Comparison of ENCODE assay signal across 9 mouse cellular contexts in genomic region chr6:55803991-55804680, GRCm38 (mm10). TPM values are rescaled to one million over a fixed set of nuclear protein-coding genes. Genes with fewer than 3 reads are reported as not detected.
A peak's percentile ranks its signal among the peaks of the same experiment; 100 is the strongest.
DNase-seq lines count a peak whose midpoint lies in the region; ATAC-seq and TF ChIP-seq lines count a peak whose summit lies in the region.
"Had no signal": no experiment of that assay in that cellular context is flagged by ENCODE, and none has a peak within 500 bp of the region (broad histone marks: within the 10 kb centered on the region; RNA-seq: fewer than 3 reads in every experiment).

No protein-coding gene starts in this region.

- no peaks in the 10 kb centered on the region for H3K9me3 ChIP-seq in heart, postnatal 0 days (replicated peaks; ENCODE audit: control insufficient read depth, low read length)
- no peaks in the 10 kb centered on the region for H3K9me3 ChIP-seq in embryonic facial prominence, embryonic 13.5 days
- H3K9me3 ChIP-seq in midbrain, embryonic 12.5 days = no peaks in the 10 kb centered on the region
- no peaks in the 10 kb centered on the region for H3K9me3 ChIP-seq in kidney, embryonic 15.5 days (replicated peaks)
- H3K9me3 ChIP-seq: heart, embryonic 15.5 days had no signal

- peak; percentile 32 for TF ChIP-seq CTCF in heart, postnatal 0 days (IDR thresholded peaks at IDR 0.05; ENCODE audit: low read depth)

- ATAC-seq in heart, postnatal 0 days (ENCODE audit: insufficient read depth, low read depth) = no peak
- ATAC-seq in embryonic facial prominence, embryonic 13.5 days (ENCODE audit: insufficient number of reproducible peaks, insufficient read depth, low FRiP score, low TSS enrichment, low read depth) = no peak
- peak; percentile 66; the same call in 1 of the 2 replicates for ATAC-seq in midbrain, embryonic 12.5 days (ENCODE audit: low FRiP score, low read depth)
- ATAC-seq in kidney, embryonic 15.5 days (replicated peaks; ENCODE audit: low FRiP score) = no peak

- H3K9ac ChIP-seq in heart, postnatal 0 days (replicated peaks; ENCODE audit: low read depth, low read length) = no peak overlapping the region
- no peak overlapping the region for H3K9ac ChIP-seq in embryonic facial prominence, embryonic 13.5 days
- no peak overlapping the region for H3K9ac ChIP-seq in midbrain, embryonic 12.5 days (replicated peaks)
- no peak overlapping the region for H3K9ac ChIP-seq in kidney, embryonic 15.5 days
- H3K9ac ChIP-seq: heart, embryonic 15.5 days had no signal

- 28% methylated on average over 12 of the region's 12 CpGs for whole genome bisulfite sequencing in heart, postnatal 0 days
- WGBS in embryonic facial prominence, embryonic 13.5 days = 26% methylated on average over 12 of the region's 12 CpGs
- 30% methylated on average over 12 of the region's 12 CpGs for WGBS in midbrain, embryonic 12.5 days
- WGBS in kidney, embryonic 15.5 days = 27% methylated on average over 12 of the region's 12 CpGs

- H3K4me2 ChIP-seq in heart, postnatal 0 days (ENCODE audit: low read depth, low read length) = no peak overlapping the region
- H3K4me2 ChIP-seq in embryonic facial prominence, embryonic 13.5 days = peak overlapping the region; percentile 11; the same call in 1 of the 2 replicates
- H3K4me2 ChIP-seq in midbrain, embryonic 12.5 days (replicated peaks) = no peak overlapping the region
- no peak overlapping the region for H3K4me2 ChIP-seq in kidney, embryonic 15.5 days
- H3K4me2 ChIP-seq: heart, embryonic 15.5 days had no signal

- no peak overlapping the region for H3K27ac ChIP-seq in heart, postnatal 0 days (ENCODE audit: low read depth)
- no peak overlapping the region for H3K27ac ChIP-seq in embryonic facial prominence, embryonic 13.5 days
- no peak overlapping the region for H3K27ac ChIP-seq in midbrain, embryonic 12.5 days (replicated peaks)
- H3K27ac ChIP-seq in kidney, embryonic 15.5 days = no peak overlapping the region
- H3K27ac ChIP-seq: heart, embryonic 15.5 days had no signal

- no peaks in the 10 kb centered on the region for H3K27me3 ChIP-seq in heart, postnatal 0 days (ENCODE audit: control insufficient read depth, insufficient read depth, low read length)
- no peaks in the 10 kb centered on the region; the same call in 1 of the 2 replicates for H3K27me3 ChIP-seq in embryonic facial prominence, embryonic 13.5 days
- H3K27me3 ChIP-seq in midbrain, embryonic 12.5 days = no peaks in the 10 kb centered on the region
- H3K27me3 ChIP-seq in kidney, embryonic 15.5 days = no peaks in the 10 kb centered on the region
- H3K27me3 ChIP-seq: heart, embryonic 15.5 days had no signal

- no peak for TF ChIP-seq EP300 in heart, postnatal 0 days (IDR thresholded peaks at IDR 0.05; ENCODE audit: low read depth)

- H3K4me3 ChIP-seq in heart, postnatal 0 days (ENCODE audit: low read depth, low read length) = no peak overlapping the region
- no peak overlapping the region for H3K4me3 ChIP-seq in embryonic facial prominence, embryonic 13.5 days
- no peak overlapping the region for H3K4me3 ChIP-seq in midbrain, embryonic 12.5 days
- no peak overlapping the region for H3K4me3 ChIP-seq in kidney, embryonic 15.5 days (replicated peaks)
- H3K4me3 ChIP-seq: heart, embryonic 15.5 days had no signal

- DNase-seq in heart, postnatal 0 days (ENCODE audit: low spot score) = no peak
- no peak for DNase-seq in heart, adult 9 months (ENCODE audit: low spot score in 2 of 2)
- peak; percentile 32 for DNase-seq in adrenal gland, postnatal 14 days
- peak; percentile 8 for DNase-seq in hindlimb bud, embryonic 11.5 days (ENCODE audit: extremely low spot score, low read depth, low spot score)
- no peak for DNase-seq in adipocyte (ENCODE audit: low spot score)

- no peaks in the 10 kb centered on the region for H3K4me1 ChIP-seq in heart, postnatal 0 days (ENCODE audit: control insufficient read depth, insufficient read depth)
- H3K4me1 ChIP-seq in embryonic facial prominence, embryonic 13.5 days = peaks cover 12% of the 10 kb centered on the region
- H3K4me1 ChIP-seq in midbrain, embryonic 12.5 days = no peaks in the 10 kb centered on the region
- H3K4me1 ChIP-seq in kidney, embryonic 15.5 days = no peaks in the 10 kb centered on the region
- H3K4me1 ChIP-seq: heart, embryonic 15.5 days had no signal

- H3K36me3 ChIP-seq in heart, postnatal 0 days (replicated peaks; ENCODE audit: control insufficient read depth, insufficient read depth, low read length) = no peaks in the 10 kb centered on the region
- no peaks in the 10 kb centered on the region for H3K36me3 ChIP-seq in embryonic facial prominence, embryonic 13.5 days
- no peaks in the 10 kb centered on the region for H3K36me3 ChIP-seq in midbrain, embryonic 12.5 days
- no peaks in the 10 kb centered on the region for H3K36me3 ChIP-seq in kidney, embryonic 15.5 days
- H3K36me3 ChIP-seq: heart, embryonic 15.5 days had no signal

RNA-seq across cellular contexts. Expression of gene Itprid1, which starts 32.6 kb away (rescaled TPM):
- not detected in 2 replicates for total RNA-seq in heart, postnatal 0 days (2014; rRNA removed; ENCODE audit: low replicate concordance)
- polyA plus RNA-seq in heart, postnatal 0 days (2015; fragmentation: Nextera tagmentation; extraction: Ambion mirVana) = 0.07 TPM in 1 of 2 replicates, not detected in the other
- total RNA-seq in adrenal gland, postnatal 14 days (2021) = 0.11 and 0.26 TPM in 2 replicates
- 0.31 and 0.54 TPM in 2 replicates for polyA plus RNA-seq in embryonic facial prominence, embryonic 13.5 days (2015; fragmentation: Nextera tagmentation; extraction: Ambion mirVana)
- polyA plus RNA-seq in midbrain, embryonic 12.5 days (2016; fragmentation: Nextera tagmentation; extraction: Ambion mirVana) = 0.09 TPM in 1 of 2 replicates, not detected in the other
- polyA plus RNA-seq in kidney, embryonic 15.5 days (2015; fragmentation: Nextera tagmentation; extraction: Ambion mirVana) = 0.05 and 0.12 TPM in 2 replicates
- polyA plus RNA-seq: heart, embryonic 15.5 days had no signal

Comparison
In these comparisons a context has a peak if more than half of its experiments do, and no peak if none do; other contexts are left out.
1. DNase-seq: peak in adrenal gland, postnatal 14 days (single experiment) and hindlimb bud, embryonic 11.5 days (single experiment); none in heart, postnatal 0 days (single experiment), heart, adult 9 months (0 of 2) and adipocyte (single experiment).